Mouse (Mus musculus): Measurements from ENCODE around the gene AI467606.

GRCm38 (mm10) chr7:127114920-127115319, 23.8 kb downstream of the AI467606 start:
- no peak for TF ChIP-seq CTCF (IDR thresholded peaks at IDR 0.05; ENCODE audit: low read depth)
- TF ChIP-seq EP300 (IDR thresholded peaks at IDR 0.05; ENCODE audit: low read depth) = no peak

Data from liver, postnatal 0 days (tissue).